Mouse (Mus musculus): Measurements from ENCODE around the gene Ap2m1. TPM values are rescaled to one million over a fixed set of nuclear protein-coding genes. Genes with fewer than 3 reads are reported as not detected.

The Ap2m1 gene
- polyA plus RNA-seq (2012; rRNA removed), result 164 and 178 TPM in 2 replicates

GRCm38 (mm10) chr16:20535296-20536080, at the start of gene Ap2m1:
Gene Ap2m1 (plus strand): TSS chr16:20535478.

DNA sequence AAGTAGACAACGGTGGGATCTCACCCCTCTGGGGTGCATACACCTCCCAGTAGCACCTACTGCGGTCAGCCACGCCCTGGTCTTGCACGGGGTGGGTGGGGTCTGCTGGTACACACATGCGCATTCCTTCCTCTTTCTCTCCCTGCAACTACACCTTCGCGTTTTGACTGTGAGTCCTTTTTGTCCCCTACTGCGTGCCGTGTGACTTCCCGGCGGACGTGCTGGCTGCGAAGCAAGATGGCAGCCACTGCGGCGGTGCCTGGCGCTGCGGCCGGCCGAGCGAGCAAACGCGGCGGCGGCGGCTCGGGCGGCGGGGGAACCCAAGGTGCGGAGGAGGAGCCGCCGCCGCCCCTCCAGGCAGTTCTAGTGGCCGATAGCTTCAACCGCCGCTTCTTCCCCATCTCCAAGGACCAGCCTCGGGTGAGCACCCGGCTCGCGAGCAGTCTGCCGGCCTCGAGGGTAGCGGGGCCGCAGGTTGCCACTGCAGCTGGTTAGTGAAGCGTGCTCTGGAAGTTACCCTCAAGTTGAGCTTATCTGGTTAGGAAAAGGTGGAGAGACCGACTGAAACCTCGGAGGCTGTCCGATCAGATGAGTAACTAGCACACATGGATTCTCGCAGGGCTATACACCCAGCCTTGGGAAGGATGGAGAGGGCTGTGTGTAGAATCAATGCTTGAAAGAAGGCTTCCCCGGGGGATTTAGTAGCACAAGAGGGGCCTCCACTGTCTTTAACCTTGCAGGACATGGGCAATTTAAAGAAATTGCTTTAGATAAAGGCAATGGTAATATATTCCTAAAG, 36.4 kb upstream of the Ap2m1 start, which contains the start of gene Eif2b5:
Gene Eif2b5 (plus strand): TSS at position 141 of the 799 bp plus-strand sequence.

GRCm38 (mm10) chr16:20516726-20517201, 18.5 kb upstream of the Ap2m1 start, which contains the start of gene Dvl3:
Gene Dvl3 (plus strand): TSS chr16:20516982.

GRCm38 (mm10) chr16:20548096-20548948, 13.0 kb downstream of the Ap2m1 start, which contains the start of gene Abcf3:
Gene Abcf3 (plus strand): TSS chr16:20548577.

GRCm38 (mm10) chr16:20589366-20589938, 54.2 kb downstream of the Ap2m1 start, which contains the start of gene Vwa5b2:
Gene Vwa5b2 (plus strand): TSS chr16:20589471.

Other genes starting within 250 kb of the Ap2m1 start
- 12.6 and 14.7 TPM in 2 replicates for gene Parl, start 233.1 kb upstream of the Ap2m1 start, polyA plus RNA-seq (2012; rRNA removed)
- gene Cyp2ab1, start 210.1 kb upstream of the Ap2m1 start, polyA plus RNA-seq (2012; rRNA removed), result 0.19 and 0.53 TPM in 2 replicates
- gene Abcc5, start 109.1 kb upstream of the Ap2m1 start, polyA plus RNA-seq (2012; rRNA removed), result 21.2 and 31.6 TPM in 2 replicates
- gene Eif2b5, start 36.7 kb upstream of the Ap2m1 start, polyA plus RNA-seq (2012; rRNA removed), result 9.7 and 10.6 TPM in 2 replicates
- 19.6 and 25.7 TPM in 2 replicates for gene Dvl3, start 18.5 kb upstream of the Ap2m1 start, polyA plus RNA-seq (2012; rRNA removed)
- 9.7 and 15.9 TPM in 2 replicates for gene Abcf3, start 13.1 kb downstream of the Ap2m1 start, polyA plus RNA-seq (2012; rRNA removed)
- 5.4 and 6.0 TPM in 2 replicates for gene Vwa5b2, start 54.0 kb downstream of the Ap2m1 start, polyA plus RNA-seq (2012; rRNA removed)
- gene Eef1akmt4, start 76.1 kb downstream of the Ap2m1 start, polyA plus RNA-seq (2012; rRNA removed), result 9.2 and 10.2 TPM in 2 replicates
- 0.11 TPM in 1 of 2 replicates, not detected in the other for gene Gm49333, start 76.1 kb downstream of the Ap2m1 start, polyA plus RNA-seq (2012; rRNA removed)
- gene Alg3, start 76.3 kb downstream of the Ap2m1 start, polyA plus RNA-seq (2012; rRNA removed), result 18.0 and 20.6 TPM in 2 replicates
- gene Camk2n2, start 85.8 kb downstream of the Ap2m1 start, polyA plus RNA-seq (2012; rRNA removed), result 5.6 and 9.2 TPM in 2 replicates
- gene Ece2, start 94.3 kb downstream of the Ap2m1 start, polyA plus RNA-seq (2012; rRNA removed), result 0.17 and 1.1 TPM in 2 replicates
- gene Psmd2, start 116.2 kb downstream of the Ap2m1 start, polyA plus RNA-seq (2012; rRNA removed), result 19.8 and 23.2 TPM in 2 replicates
- 180 and 189 TPM in 2 replicates for gene Eif4g1, start 132.8 kb downstream of the Ap2m1 start, polyA plus RNA-seq (2012; rRNA removed)
- 4.4 and 8.1 TPM in 2 replicates for gene Fam131a, start 157.8 kb downstream of the Ap2m1 start, polyA plus RNA-seq (2012; rRNA removed)
- gene Polr2h, start 182.2 kb downstream of the Ap2m1 start, polyA plus RNA-seq (2012; rRNA removed), result 2.1 and 3.3 TPM in 2 replicates
- 40.6 and 44.8 TPM in 2 replicates for gene Clcn2, start 182.3 kb downstream of the Ap2m1 start, polyA plus RNA-seq (2012; rRNA removed)
- gene Chrd, start 197.6 kb downstream of the Ap2m1 start, polyA plus RNA-seq (2012; rRNA removed), result 4.4 TPM in 2 replicates
- 1.5 and 1.6 TPM in 2 replicates for gene Thpo, start 199.0 kb downstream of the Ap2m1 start, polyA plus RNA-seq (2012; rRNA removed)